Mouse (Mus musculus): ENCODE data around the gene Acvr1b. TPM values are rescaled to one million over a fixed set of nuclear protein-coding genes. Genes with fewer than 3 reads are reported as not detected.
A peak's percentile ranks its signal among the peaks of the same experiment; 100 is the strongest.

The Acvr1b gene
- polyA plus RNA-seq, 1 experiment: 75.3 TPM

- no peak for DNase-seq (ENCODE audit: low read depth)
- no peak for TF ChIP-seq CTCF (IDR thresholded peaks at IDR 0.05; ENCODE audit: borderline replicate concordance, extremely low read depth, insufficient read depth, insufficient read length)
- TF ChIP-seq POLR2A (IDR thresholded peaks at IDR 0.05; ENCODE audit: borderline replicate concordance, extremely low read depth, insufficient read depth, insufficient read length, poor library complexity, severe bottlenecking): no peak
Observed at GRCm38 (mm10) chr15:101147115-101147909, 26.6 kb upstream of the Acvr1b start.

- TF ChIP-seq CTCF (IDR thresholded peaks at IDR 0.05; ENCODE audit: borderline replicate concordance, extremely low read depth, insufficient read depth, insufficient read length) (no peak), POLR2A (IDR thresholded peaks at IDR 0.05; ENCODE audit: borderline replicate concordance, extremely low read depth, insufficient read depth, insufficient read length, poor library complexity, severe bottlenecking) (no peak)
- no peak for DNase-seq (ENCODE audit: low read depth)
Observed at GRCm38 (mm10) chr15:101147910-101148273, 26.0 kb upstream of the Acvr1b start.

GRCm38 (mm10) chr15:101148604-101149003, 25.3 kb upstream of the Acvr1b start:
- no peak for DNase-seq (ENCODE audit: low read depth)
- TF ChIP-seq CTCF (IDR thresholded peaks at IDR 0.05; ENCODE audit: borderline replicate concordance, extremely low read depth, insufficient read depth, insufficient read length) (no peak), POLR2A (IDR thresholded peaks at IDR 0.05; ENCODE audit: borderline replicate concordance, extremely low read depth, insufficient read depth, insufficient read length, poor library complexity, severe bottlenecking) (no peak)

DNA sequence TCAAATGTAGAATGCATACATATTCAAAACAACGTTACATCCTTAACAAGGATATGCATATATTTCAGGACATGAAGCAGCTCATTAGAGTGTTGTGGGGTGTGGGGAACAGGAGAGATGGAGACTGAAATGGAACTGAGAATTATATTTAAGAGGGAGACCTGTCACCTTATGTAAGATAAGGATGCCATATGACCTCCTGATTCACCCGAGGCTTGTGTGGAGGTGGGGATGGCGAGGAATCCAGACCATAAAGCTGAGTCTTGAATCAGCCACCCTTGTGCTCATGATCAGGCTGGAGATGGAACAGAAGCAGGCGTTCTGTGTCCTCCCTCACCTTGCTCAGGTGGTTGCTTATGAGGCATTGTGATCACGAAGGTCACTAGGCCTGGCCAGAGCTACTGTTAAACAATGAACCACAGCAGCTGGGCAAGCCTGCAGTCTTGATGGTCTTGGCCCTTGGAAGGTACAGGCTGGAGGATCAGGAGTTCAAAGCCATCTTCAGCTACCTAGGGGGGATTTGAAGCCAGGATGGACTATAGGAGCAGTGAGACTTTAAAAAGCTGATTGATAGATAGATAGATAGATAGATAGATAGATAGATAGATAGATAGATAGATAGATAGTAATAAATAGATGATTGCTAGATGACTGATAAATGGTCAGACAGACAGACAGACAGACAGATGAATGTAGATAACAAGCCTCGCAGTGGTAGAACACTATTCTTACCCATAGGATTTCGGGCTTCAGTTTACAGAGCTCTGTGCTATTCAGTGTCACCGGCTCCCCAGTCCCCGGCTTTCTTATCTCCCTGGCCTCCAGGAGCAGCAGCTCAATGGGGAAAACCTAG, 22.2 kb upstream of the Acvr1b start:
- no peak for TF ChIP-seq CTCF (IDR thresholded peaks at IDR 0.05; ENCODE audit: borderline replicate concordance, extremely low read depth, insufficient read depth, insufficient read length)
- TF ChIP-seq POLR2A (IDR thresholded peaks at IDR 0.05; ENCODE audit: borderline replicate concordance, extremely low read depth, insufficient read depth, insufficient read length, poor library complexity, severe bottlenecking): no peak
- DNase-seq (ENCODE audit: low read depth): no peak

GRCm38 (mm10) chr15:101154700-101155616, 18.9 kb upstream of the Acvr1b start:
- DNase-seq (ENCODE audit: low read depth): no peak
- TF ChIP-seq POLR2A (IDR thresholded peaks at IDR 0.05; ENCODE audit: borderline replicate concordance, extremely low read depth, insufficient read depth, insufficient read length, poor library complexity, severe bottlenecking) (no peak), CTCF (IDR thresholded peaks at IDR 0.05; ENCODE audit: borderline replicate concordance, extremely low read depth, insufficient read depth, insufficient read length) (no peak)

DNA sequence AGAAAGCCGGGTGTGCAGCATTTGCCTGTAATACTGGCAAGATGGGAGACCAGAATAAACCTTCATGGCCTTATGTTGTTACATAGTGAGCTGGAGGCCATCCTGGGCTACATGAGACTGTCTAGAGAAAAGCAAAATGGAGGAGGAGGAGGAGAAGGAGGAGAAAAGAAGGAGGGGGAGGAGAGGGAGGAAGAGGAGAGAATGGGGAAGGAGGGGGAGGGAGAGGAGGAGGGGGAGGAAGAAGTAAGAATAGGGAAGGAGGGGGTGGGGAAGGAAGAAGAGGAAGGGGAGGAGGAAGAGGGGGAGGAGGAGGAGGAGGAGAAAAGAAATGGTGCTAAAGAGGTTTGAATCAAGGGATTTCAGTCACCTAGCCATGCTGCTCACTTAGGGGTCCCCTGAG, 13.7 kb upstream of the Acvr1b start:
- peak; percentile 55 for DNase-seq (ENCODE audit: low read depth)
- TF ChIP-seq POLR2A (IDR thresholded peaks at IDR 0.05; ENCODE audit: borderline replicate concordance, extremely low read depth, insufficient read depth, insufficient read length, poor library complexity, severe bottlenecking): no peak
- TF ChIP-seq CTCF (IDR thresholded peaks at IDR 0.05; ENCODE audit: borderline replicate concordance, extremely low read depth, insufficient read depth, insufficient read length): no peak

DNA sequence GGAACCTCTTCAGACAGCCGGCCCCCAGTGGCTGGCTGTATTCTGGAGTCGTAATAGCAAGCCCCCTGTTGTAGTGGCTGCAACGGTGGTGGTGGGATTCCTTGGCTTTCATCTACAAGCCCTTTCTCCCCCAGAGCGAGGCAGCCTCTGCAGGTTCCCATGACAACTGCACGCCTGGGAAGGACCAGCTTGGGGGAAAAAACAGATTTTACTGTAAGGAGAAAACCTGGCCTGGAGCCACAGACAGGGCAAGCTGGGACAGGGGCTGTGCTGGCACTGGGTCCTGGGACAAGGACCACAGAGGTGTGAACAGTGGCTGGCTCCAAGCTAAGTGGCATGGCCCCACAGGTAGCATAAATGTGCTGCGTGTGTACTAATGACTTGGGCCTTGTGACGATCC, 13.3 kb upstream of the Acvr1b start:
- peak; percentile 96 for DNase-seq (ENCODE audit: low read depth)
- no peak for TF ChIP-seq POLR2A (IDR thresholded peaks at IDR 0.05; ENCODE audit: borderline replicate concordance, extremely low read depth, insufficient read depth, insufficient read length, poor library complexity, severe bottlenecking)
- no peak for TF ChIP-seq CTCF (IDR thresholded peaks at IDR 0.05; ENCODE audit: borderline replicate concordance, extremely low read depth, insufficient read depth, insufficient read length)

- TF ChIP-seq POLR2A (IDR thresholded peaks at IDR 0.05; ENCODE audit: borderline replicate concordance, extremely low read depth, insufficient read depth, insufficient read length, poor library complexity, severe bottlenecking) (no peak), CTCF (IDR thresholded peaks at IDR 0.05; ENCODE audit: borderline replicate concordance, extremely low read depth, insufficient read depth, insufficient read length) (no peak)
- no peak for DNase-seq (ENCODE audit: low read depth)
Observed at GRCm38 (mm10) chr15:101161534-101161933, 12.3 kb upstream of the Acvr1b start.

GRCm38 (mm10) chr15:101163056-101163458, 10.8 kb upstream of the Acvr1b start:
- DNase-seq (ENCODE audit: low read depth): peak; percentile 87
- TF ChIP-seq CTCF (IDR thresholded peaks at IDR 0.05; ENCODE audit: borderline replicate concordance, extremely low read depth, insufficient read depth, insufficient read length): no peak
- no peak for TF ChIP-seq POLR2A (IDR thresholded peaks at IDR 0.05; ENCODE audit: borderline replicate concordance, extremely low read depth, insufficient read depth, insufficient read length, poor library complexity, severe bottlenecking)

GRCm38 (mm10) chr15:101163854-101164253, 10.0 kb upstream of the Acvr1b start:
- no peak for TF ChIP-seq CTCF (IDR thresholded peaks at IDR 0.05; ENCODE audit: borderline replicate concordance, extremely low read depth, insufficient read depth, insufficient read length)
- TF ChIP-seq POLR2A (IDR thresholded peaks at IDR 0.05; ENCODE audit: borderline replicate concordance, extremely low read depth, insufficient read depth, insufficient read length, poor library complexity, severe bottlenecking): no peak
- peak; percentile 85 for DNase-seq (ENCODE audit: low read depth)

DNA sequence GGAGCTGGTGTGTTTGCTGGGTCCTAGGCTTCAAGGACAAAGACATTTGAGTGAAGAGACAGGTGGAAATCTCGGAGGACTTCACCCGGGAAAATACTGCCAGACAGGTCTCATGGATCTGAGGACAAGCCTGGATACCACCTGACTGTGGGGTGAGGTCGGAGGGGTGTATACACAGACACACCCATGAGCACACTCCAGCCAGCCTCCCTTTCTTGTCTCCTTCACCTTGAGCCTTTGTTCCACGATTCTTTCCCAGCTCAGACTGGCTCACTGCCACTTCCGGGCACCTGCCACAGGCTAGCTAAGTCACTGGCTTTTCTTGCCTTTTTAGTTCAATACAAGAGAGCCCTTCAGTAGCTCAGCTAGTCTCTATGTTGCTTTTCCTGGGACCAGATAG, 9.6 kb upstream of the Acvr1b start:
- DNase-seq (ENCODE audit: low read depth): no peak
- no peak for TF ChIP-seq POLR2A (IDR thresholded peaks at IDR 0.05; ENCODE audit: borderline replicate concordance, extremely low read depth, insufficient read depth, insufficient read length, poor library complexity, severe bottlenecking)
- TF ChIP-seq CTCF (IDR thresholded peaks at IDR 0.05; ENCODE audit: borderline replicate concordance, extremely low read depth, insufficient read depth, insufficient read length): no peak
